Mouse (Mus musculus) Patski (cell line): ENCODE data around the gene Mau2. TPM values are rescaled to one million over a fixed set of nuclear protein-coding genes. Genes with fewer than 3 reads are reported as not detected.
A peak's percentile ranks its signal among the peaks of the same experiment; 100 is the strongest.
"Not testable (repeated sequence)": the region's sequence is repeated elsewhere in the genome, so short reads cannot be mapped to it uniquely, and the experiment has no call there.

Source experiments
- ATAC-seq: fragments of 100-300 bp; one replicate; pipeline ENCODE4 v1.8.0; 2021
- CTCF ChIA-PET: fragments of 350-600 bp; sonication (Branson Sonifier 250); formaldehyde crosslinking; loops from one replicate; lab custom pipeline; 2022; ENCODE audit warnings: inconsistent platforms; lab: Charles Lee
- POLR2A ChIA-PET: fragments of 350-600 bp; sonication (Branson Sonifier 250); formaldehyde crosslinking; loops from one replicate; lab custom pipeline; 2022; ENCODE audit warnings: antibody characterized with exemption, inconsistent platforms; lab: Charles Lee
- DNase-seq: peaks from one replicate; pipeline ENCODE4 v3.0.0-alpha.2; 2011; ENCODE audit warnings: low read depth, low spot score
- H3K27me3 ChIP-seq: fragments of 371-371 bp; one replicate; pipeline ENCODE4 v1.5.1; 2021
- CTCF ChIP-seq: fragments of 100-300 bp; IDR thresholded peaks from one replicate; pipeline ENCODE4 v1.5.1; 2021
- in situ Hi-C: fragments of 300-500 bp; cut with MboI; formaldehyde crosslinking; loops from 3 replicates; pipeline ENCODE4 v1.11.1; 2018; ENCODE audit warnings: low pct_unique_long_range_greater_than_20kb, mixed read lengths
- polyA plus RNA-seq: library from polyadenylated mRNA; unstranded; gene quantifications from one replicate; pipeline ENCODE4 v1.2.3, GENCODE M21; 2021

Gene Mau2
- polyA plus RNA-seq, 1 experiment from 2014 or later: 53.4 TPM

GRCm38 (mm10) chr8:70023596-70023995 lies 18.9 kb downstream of the Mau2 start:
- no peaks in the 10 kb centered on the region for H3K27me3 ChIP-seq
- ATAC-seq (no peak), DNase-seq (no peak)
- no peak for TF ChIP-seq CTCF
- in situ Hi-C loops: no loop called here
- ChIA-PET CTCF (no interaction called here), POLR2A (interaction anchor here (0.5 kb wide), 1 partner anchor 21 kb away, joined by 4 read pairs; no protein-coding TSS in a partner anchor)

GRCm38 (mm10) chr8:70015017-70015416 lies 27.5 kb downstream of the Mau2 start:
- TF ChIP-seq CTCF: no peak
- H3K27me3 ChIP-seq: no peaks in the 10 kb centered on the region
- ChIA-PET POLR2A (no interaction called here), CTCF (interaction anchor here (1.0 kb wide), 1 partner anchor 14 kb away, joined by 4 read pairs; no protein-coding TSS in a partner anchor)
- no peak for DNase-seq
- ATAC-seq: no peak
- in situ Hi-C loops: no loop called here

- POLR2A ChIA-PET: no interaction called here
- CTCF ChIA-PET: interaction anchor here (1.4 kb wide), 1 partner anchor 10 kb away, joined by 3 read pairs; no protein-coding TSS in a partner anchor
- no peak for ATAC-seq
Measured at GRCm38 (mm10) chr8:70012763-70013162, 29.8 kb downstream of the Mau2 start.

GRCm38 (mm10) chr8:70012350-70012749 lies 30.2 kb downstream of the Mau2 start:
- ChIA-PET POLR2A (no interaction called here), CTCF (interaction anchor here (1.4 kb wide), 1 partner anchor 10 kb away, joined by 3 read pairs; no protein-coding TSS in a partner anchor)
- TF ChIP-seq CTCF: no peak
- in situ Hi-C loops: no loop called here
- DNase-seq (no peak), ATAC-seq (no peak)
- H3K27me3 ChIP-seq: no peaks in the 10 kb centered on the region

More at GRCm38 (mm10) chr8:70012763-70013162, 29.8 kb downstream of the Mau2 start:
- no peak for TF ChIP-seq CTCF
- H3K27me3 ChIP-seq: no peaks in the 10 kb centered on the region
- in situ Hi-C loops: no loop called here
- DNase-seq: no peak

- POLR2A ChIA-PET, in situ Hi-C loops, ATAC-seq, H3K27me3 ChIP-seq, DNase-seq: not testable (repeated sequence)
- CTCF ChIA-PET: interaction anchor here (0.9 kb wide), 1 partner anchor 9 kb away, joined by 3 read pairs; no protein-coding TSS in a partner anchor
Measured at GRCm38 (mm10) chr8:70010796-70011195, 31.7 kb downstream of the Mau2 start.

GRCm38 (mm10) chr8:70005178-70005577 lies 37.4 kb downstream of the Mau2 start:
- H3K27me3 ChIP-seq: no peaks in the 10 kb centered on the region
- ChIA-PET CTCF (no interaction called here), POLR2A (no interaction called here)
- DNase-seq (no peak), ATAC-seq (no peak)
- TF ChIP-seq CTCF: no peak
- in situ Hi-C loops: no loop called here

- DNase-seq (no peak), ATAC-seq (no peak)
- POLR2A ChIA-PET: no interaction called here
- H3K27me3 ChIP-seq: no peaks in the 10 kb centered on the region
- in situ Hi-C loops: no loop called here
- TF ChIP-seq CTCF: no peak
- CTCF ChIA-PET: interaction anchor here (7.0 kb wide), 1 partner anchor 83 kb away, joined by 88 read pairs; no protein-coding TSS in a partner anchor
Measured at GRCm38 (mm10) chr8:70004345-70004744, 38.2 kb downstream of the Mau2 start.

- ChIA-PET CTCF (interaction anchor here (1.0 to 7.0 kb wide), 4 partner anchors 9 to 81 kb away, joined by 3 to 88 read pairs (median 6); no protein-coding TSS in a partner anchor), POLR2A (no interaction called here)
- in situ Hi-C loops: no loop called here
- H3K27me3 ChIP-seq: no peaks in the 10 kb centered on the region
- no peak for DNase-seq
- no peak for TF ChIP-seq CTCF
- no peak for ATAC-seq
Measured at GRCm38 (mm10) chr8:70003204-70003657, 39.3 kb downstream of the Mau2 start.

- H3K27me3 ChIP-seq, ATAC-seq, in situ Hi-C loops, DNase-seq: not testable (repeated sequence)
- CTCF ChIA-PET: interaction anchor here (1.0 to 7.0 kb wide), 11 partner anchors 9 to 127 kb away, joined by 3 to 88 read pairs (median 6); no protein-coding TSS in a partner anchor
- POLR2A ChIA-PET: interaction anchor here (0.6 to 1.2 kb wide), 2 partner anchors 68 to 83 kb away, joined by 3 to 5 read pairs; no protein-coding TSS in a partner anchor
Measured at GRCm38 (mm10) chr8:70001892-70002191, 40.7 kb downstream of the Mau2 start.

- peak; percentile 56 for ATAC-seq
- in situ Hi-C loops: no loop called here
- POLR2A ChIA-PET: interaction anchor here (0.6 to 1.2 kb wide), 3 partner anchors 68 to 172 kb away, joined by 3 to 5 read pairs (median 3); no protein-coding TSS in a partner anchor
- CTCF ChIA-PET: interaction anchor here (0.7 to 7.0 kb wide), 14 partner anchors 10 to 126 kb away, joined by 3 to 88 read pairs (median 4); no protein-coding TSS in a partner anchor
- peak; percentile 87 for TF ChIP-seq CTCF
- H3K27me3 ChIP-seq: no peaks in the 10 kb centered on the region
- DNase-seq: no peak
Measured at GRCm38 (mm10) chr8:70001176-70001891, 41.2 kb downstream of the Mau2 start.

- ATAC-seq (no peak), DNase-seq (no peak)
- H3K27me3 ChIP-seq: no peaks in the 10 kb centered on the region
- TF ChIP-seq CTCF: no peak
- ChIA-PET POLR2A (interaction anchor here (0.6 kb wide), 1 partner anchor 78 kb away, joined by 4 read pairs; no protein-coding TSS in a partner anchor), CTCF (interaction anchor here (1.0 to 7.0 kb wide), 6 partner anchors 14 to 125 kb away, joined by 3 to 88 read pairs (median 7); no protein-coding TSS in a partner anchor)
- in situ Hi-C loops: no loop called here
Measured at GRCm38 (mm10) chr8:70000226-70000625, 42.3 kb downstream of the Mau2 start.
